ENCODE assay signal across 28 mouse cellular contexts in the genomic region with DNA sequence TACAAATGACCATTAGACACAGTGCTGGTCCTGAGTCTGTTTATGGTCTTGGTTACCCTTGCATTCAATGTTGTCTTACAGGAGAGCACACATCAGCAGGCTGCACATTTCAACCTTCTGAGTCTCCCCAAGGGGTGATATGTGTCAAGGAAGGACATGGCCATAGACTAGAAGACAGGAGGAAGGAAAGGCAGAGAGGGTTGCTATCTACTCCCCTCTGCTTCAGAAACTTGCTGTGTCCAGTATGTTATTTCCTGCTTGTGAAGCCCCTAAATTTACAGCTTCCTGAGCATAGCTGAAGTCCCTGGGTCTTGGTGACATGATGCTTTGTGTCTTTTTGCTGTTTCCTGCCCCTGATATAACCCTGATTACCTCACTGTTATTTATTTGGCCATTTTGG.
DNase-seq lines count a peak whose midpoint lies in the region; ATAC-seq and TF ChIP-seq lines count a peak whose summit lies in the region.
"Had no signal": no experiment of that assay in that cellular context is flagged by ENCODE, and none has a peak within 500 bp of the region (broad histone marks: within the 10 kb centered on the region; RNA-seq: fewer than 3 reads in every experiment).

No protein-coding gene starts in this region.

- intact Hi-C loops in left cerebral cortex, adult 2 months (cut with DNase I), result no loop called here

- no peak overlapping the region for H3K9ac ChIP-seq in kidney, embryonic 15.5 days
- H3K9ac ChIP-seq in liver, postnatal 0 days (replicated peaks), result no peak overlapping the region
- H3K9ac ChIP-seq: heart, embryonic 12.5 days; hindbrain, embryonic 13.5 days; lung, embryonic 15.5 days; neural tube, embryonic 12.5 days had no signal

- TF ChIP-seq CTCF in liver, postnatal 0 days (IDR thresholded peaks at IDR 0.05; ENCODE audit: low read depth), result no peak
- no peak for TF ChIP-seq CTCF in left cerebral cortex, adult 2 months (IDR thresholded peaks at IDR 0.05)

- no peaks in the 10 kb centered on the region for H3K27me3 ChIP-seq in kidney, embryonic 15.5 days
- H3K27me3 ChIP-seq in liver, postnatal 0 days (ENCODE audit: insufficient read depth, low read length), result no peaks in the 10 kb centered on the region
- H3K27me3 ChIP-seq: heart, embryonic 12.5 days; hindbrain, embryonic 13.5 days; lung, embryonic 15.5 days; neural tube, embryonic 12.5 days; Patski had no signal

- no peak for TF ChIP-seq EP300 in liver, postnatal 0 days (IDR thresholded peaks at IDR 0.05; ENCODE audit: low read depth)

- no peak overlapping the region for H3K4me2 ChIP-seq in kidney, embryonic 15.5 days
- H3K4me2 ChIP-seq in liver, postnatal 0 days (ENCODE audit: low read depth, low read length), result no peak overlapping the region
- H3K4me2 ChIP-seq: heart, embryonic 12.5 days; hindbrain, embryonic 13.5 days; lung, embryonic 15.5 days; midbrain, embryonic 11.5 days; neural tube, embryonic 12.5 days had no signal

- H3K27ac ChIP-seq in kidney, embryonic 15.5 days, result no peak overlapping the region
- H3K27ac ChIP-seq in liver, postnatal 0 days (ENCODE audit: low read depth), result no peak overlapping the region
- no peak overlapping the region for H3K27ac ChIP-seq in left cerebral cortex, adult 2 months
- H3K27ac ChIP-seq: gastrocnemius, adult 2 months; heart, adult 2 months; hindbrain, embryonic 13.5 days; layer of hippocampus, adult 2 months; lung, embryonic 15.5 days; neural tube, embryonic 12.5 days; stomach, postnatal 0 days had no signal

- DNase-seq in kidney, adult 11 months, result peak; percentile 39
- no peak for DNase-seq in kidney, adult 18-20 months
- DNase-seq in kidney, postnatal 36 days, result peak; percentile 2 to 34
- no peak for DNase-seq in liver, postnatal 0 days
- DNase-seq in left cerebral cortex, adult 2 months (ENCODE audit: extremely low spot score in 1 of 2, low spot score in 2 of 2), result no peak
- no peak for DNase-seq in gastrocnemius, adult 18-20 months (ENCODE audit: low spot score)
- DNase-seq: cerebellum, adult 9-10 months; cerebellum, postnatal 36 days; gastrocnemius, adult 2 months; gastrocnemius, postnatal 36 days; heart, adult 2 months; heart, postnatal 4 days; right cerebral cortex, adult 18-20 months; spleen, adult 18-20 months; thymus, adult 18-20 months; thymus, postnatal 25 days had no signal

- H3K36me3 ChIP-seq in kidney, embryonic 15.5 days, result no peaks in the 10 kb centered on the region
- no peaks in the 10 kb centered on the region for H3K36me3 ChIP-seq in liver, postnatal 0 days (replicated peaks; ENCODE audit: insufficient read depth, low read length)
- H3K36me3 ChIP-seq: heart, embryonic 12.5 days; hindbrain, embryonic 13.5 days; lung, embryonic 15.5 days; neural tube, embryonic 12.5 days had no signal

- ATAC-seq in kidney, embryonic 15.5 days (replicated peaks; ENCODE audit: low FRiP score), result peak; percentile 73
- 0 out of 2 replicates have a peak, but pooled peaks have one; percentile 21 for ATAC-seq in liver, postnatal 0 days
- no peak for ATAC-seq in megakaryocyte-erythroid progenitor cell, adult 5-6 weeks (replicated peaks; ENCODE audit: low FRiP score, low TSS enrichment, poor library complexity, severe bottlenecking)
- ATAC-seq: forebrain, embryonic 14.5 days; Patski had no signal

- H3K4me1 ChIP-seq in kidney, embryonic 15.5 days, result peaks cover 6% of the 10 kb centered on the region; the same call in 1 of the 2 replicates
- no peaks in the 10 kb centered on the region for H3K4me1 ChIP-seq in liver, postnatal 0 days (ENCODE audit: insufficient read depth)
- H3K4me1 ChIP-seq: lung, embryonic 15.5 days; neural tube, embryonic 12.5 days had no signal

- no peaks in the 10 kb centered on the region for H3K9me3 ChIP-seq in kidney, embryonic 15.5 days (replicated peaks)
- H3K9me3 ChIP-seq in liver, postnatal 0 days (ENCODE audit: low read length), result no peaks in the 10 kb centered on the region
- H3K9me3 ChIP-seq: heart, embryonic 12.5 days; hindbrain, embryonic 13.5 days; lung, embryonic 15.5 days; neural tube, embryonic 12.5 days had no signal

- H3K4me3 ChIP-seq in kidney, embryonic 15.5 days (replicated peaks), result no peak overlapping the region
- H3K4me3 ChIP-seq in liver, postnatal 0 days (ENCODE audit: low read depth, low read length), result no peak overlapping the region
- H3K4me3 ChIP-seq in left cerebral cortex, adult 2 months, result no peak overlapping the region
- H3K4me3 ChIP-seq: gastrocnemius, adult 2 months; heart, adult 2 months; heart, embryonic 12.5 days; hindbrain, embryonic 13.5 days; layer of hippocampus, adult 2 months; lung, embryonic 15.5 days; myocyte; neural tube, embryonic 12.5 days had no signal

Comparison
In these comparisons a context has a peak if more than half of its experiments do, and no peak if none do; other contexts are left out.
1. DNase-seq: peak in kidney, adult 11 months (single experiment) and kidney, postnatal 36 days (2 of 2); none in kidney, adult 18-20 months (single experiment), liver, postnatal 0 days (single experiment), left cerebral cortex, adult 2 months (0 of 2) and gastrocnemius, adult 18-20 months (single experiment).